In genomic region chr3:74945137-74945536, GRCm38 (mm10) we compare ENCODE assay signal across 27 mouse cellular contexts.
"Had no signal": no experiment of that assay in that cellular context is flagged by ENCODE, and none has a peak within 500 bp of the region (broad histone marks: within the 10 kb centered on the region; RNA-seq: fewer than 3 reads in every experiment).

No protein-coding gene starts in this region.

- H3K4me3 ChIP-seq: heart, adult 2 months; heart, embryonic 13.5 days; heart, embryonic 15.5 days; intestine, embryonic 15.5 days; kidney, embryonic 15.5 days; limb, embryonic 13.5 days; limb, embryonic 15.5 days; liver, embryonic 12.5 days had no signal

- ATAC-seq: hindbrain, embryonic 16.5 days; inflammation-experienced regulatory T-cells, adult 6 months; intestine, embryonic 15.5 days; intestine, postnatal 0 days; liver, embryonic 12.5 days had no signal

- H3K27me3 ChIP-seq: heart, embryonic 13.5 days; heart, embryonic 15.5 days; intestine, embryonic 15.5 days; kidney, embryonic 15.5 days; limb, embryonic 13.5 days; limb, embryonic 15.5 days; liver, embryonic 12.5 days had no signal

- H3K4me1 ChIP-seq: heart, embryonic 13.5 days; heart, embryonic 15.5 days; intestine, embryonic 15.5 days; kidney, embryonic 15.5 days; limb, embryonic 13.5 days; limb, embryonic 15.5 days; liver, embryonic 12.5 days had no signal

- H3K27ac ChIP-seq: heart, adult 2 months; heart, embryonic 13.5 days; heart, embryonic 15.5 days; hindbrain, embryonic 14.5 days; intestine, embryonic 15.5 days; kidney, embryonic 15.5 days; kidney, postnatal 0 days; limb, embryonic 13.5 days; limb, embryonic 15.5 days; liver, embryonic 12.5 days; liver, embryonic 14.5 days had no signal

- H3K9ac ChIP-seq: heart, embryonic 13.5 days; heart, embryonic 15.5 days; hindbrain, embryonic 14.5 days; intestine, embryonic 15.5 days; kidney, embryonic 15.5 days; limb, embryonic 13.5 days; limb, embryonic 15.5 days; liver, embryonic 12.5 days; liver, embryonic 14.5 days had no signal

- DNase-seq: gastrocnemius, postnatal 14 days; gastrocnemius, postnatal 36 days; heart, adult 11 months; heart, adult 2 months; heart, postnatal 14 days; heart, postnatal 36 days; kidney, adult 18-20 months; kidney, adult 9 months; kidney, postnatal 14 days; kidney, postnatal 36 days; layer of hippocampus, adult 9-11 months; layer of hippocampus, postnatal 36 days; left cerebral cortex, postnatal 4 days had no signal

- H3K4me2 ChIP-seq: heart, embryonic 11.5 days; heart, embryonic 13.5 days; heart, embryonic 15.5 days; hindbrain, embryonic 14.5 days; intestine, embryonic 15.5 days; kidney, embryonic 15.5 days; limb, embryonic 13.5 days; limb, embryonic 15.5 days; liver, embryonic 12.5 days had no signal

- H3K9me3 ChIP-seq: heart, embryonic 13.5 days; heart, embryonic 15.5 days; intestine, embryonic 15.5 days; kidney, embryonic 15.5 days; limb, embryonic 13.5 days; limb, embryonic 15.5 days; liver, embryonic 12.5 days had no signal

- H3K36me3 ChIP-seq: heart, embryonic 13.5 days; heart, embryonic 15.5 days; intestine, embryonic 15.5 days; kidney, embryonic 15.5 days; limb, embryonic 13.5 days; limb, embryonic 15.5 days; liver, embryonic 12.5 days had no signal
